Mouse (Mus musculus) left cerebral cortex, postnatal 25 days (tissue): Measurements from ENCODE around the gene Paqr7. TPM values are rescaled to one million over a fixed set of nuclear protein-coding genes. Genes with fewer than 3 reads are reported as not detected.

Experiments
- DNase-seq, 2 experiments: peaks; one replicate each; pipeline ENCODE4 v3.0.0; 2022; ENCODE audit warnings: low spot score in 2 of 2, mixed read lengths in 1 of 2
- intact Hi-C: fragments of 180-260 bp; cut with DNase I; formaldehyde crosslinking; loops from one replicate; pipeline ENCODE4 v1.15.1; 2025
- total RNA-seq, 2 experiments: library from RNA; stranded (reverse); gene quantifications; 2 replicates each; pipeline ENCODE4 v1.2.3; 2021

Gene Paqr7
- total RNA-seq, 2 experiments from 2014 or later = 61.2 to 63.3 TPM

DNA sequence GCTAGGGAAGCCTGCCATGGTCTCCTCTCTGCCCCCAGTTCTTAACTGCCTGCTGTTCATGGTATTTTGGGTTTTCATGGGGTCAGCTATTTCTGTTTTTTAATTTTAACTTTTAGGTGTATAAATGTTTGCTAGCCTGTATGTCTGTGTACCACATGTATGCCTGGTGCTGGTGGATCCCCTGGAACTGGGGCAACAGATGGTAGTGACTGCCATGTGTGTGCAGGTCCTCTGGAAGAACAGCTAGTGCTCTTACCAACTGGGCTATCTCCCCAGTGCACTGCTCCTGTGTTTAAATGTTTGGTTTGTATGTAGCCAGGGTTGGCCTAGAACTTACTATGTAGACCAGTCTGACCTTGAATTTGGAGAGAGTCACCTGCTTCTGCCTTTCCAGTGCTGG is 22.8 kb downstream of the Paqr7 start:
- peak in 1 of 2 experiments; percentile 74 for DNase-seq
- intact Hi-C loops = no loop called here

DNA sequence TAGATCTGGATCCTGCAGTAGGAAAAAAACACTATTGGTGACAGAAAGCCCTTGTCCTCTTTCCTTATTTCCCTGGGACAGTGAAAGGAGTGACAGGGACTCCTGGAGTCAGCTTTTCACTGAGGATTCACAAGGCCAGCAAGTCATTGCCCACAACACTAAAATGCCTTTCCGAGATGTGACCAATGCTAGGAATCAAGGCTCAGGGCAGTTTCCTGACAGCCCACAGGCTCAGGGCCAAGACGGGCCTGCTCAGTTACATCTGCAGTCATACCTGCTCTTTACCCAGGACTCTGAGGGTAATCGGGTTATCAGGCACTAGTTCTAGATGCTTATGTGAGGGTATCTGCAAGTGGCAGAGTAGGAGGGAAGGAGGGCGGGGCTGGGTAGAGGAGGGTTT is 26.9 kb downstream of the Paqr7 start:
- DNase-seq = no peak
- intact Hi-C loops = no loop called here

DNA sequence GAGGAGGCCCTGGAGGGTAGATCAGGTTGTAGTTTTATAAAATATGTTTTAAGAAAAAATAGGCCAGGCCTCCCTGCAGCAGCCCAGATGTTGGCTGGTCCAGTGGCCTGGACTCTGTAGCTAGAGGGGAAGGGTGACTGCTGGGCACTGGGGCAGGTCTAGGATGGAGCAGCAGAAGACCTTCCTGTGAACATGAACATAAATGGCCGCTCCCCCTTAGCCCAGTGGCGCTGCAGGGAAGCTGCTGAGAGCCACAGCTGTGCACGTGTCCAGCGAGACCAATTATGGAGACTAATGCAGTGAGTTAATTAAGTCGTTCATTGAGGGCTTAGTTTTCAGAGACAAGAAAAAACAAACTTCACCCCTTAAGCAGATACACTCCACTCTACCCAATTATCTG is 29.3 kb downstream of the Paqr7 start:
- intact Hi-C loops = no loop called here
- no peak for DNase-seq

DNA sequence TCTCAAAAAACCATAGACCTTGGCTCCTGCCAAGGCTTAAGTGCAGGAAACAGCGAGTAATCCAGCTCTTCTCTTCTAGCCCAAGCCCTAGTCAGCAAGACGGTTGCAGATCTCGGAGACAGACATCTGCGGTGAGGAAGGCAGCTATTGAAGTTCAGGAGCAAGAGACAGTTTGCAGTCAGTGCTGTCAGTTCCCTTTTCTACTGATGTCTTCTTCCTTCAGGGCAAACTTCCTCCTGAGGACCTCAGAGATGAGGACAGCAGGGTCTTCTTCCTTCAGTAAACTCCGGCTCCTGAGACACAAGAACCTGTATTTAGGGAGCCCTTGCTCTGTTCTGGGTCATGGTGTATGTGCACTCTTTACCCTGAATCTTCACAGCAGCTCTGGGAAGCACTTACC is 29.7 kb downstream of the Paqr7 start:
- no peak for DNase-seq
- intact Hi-C loops = no loop called here

DNA sequence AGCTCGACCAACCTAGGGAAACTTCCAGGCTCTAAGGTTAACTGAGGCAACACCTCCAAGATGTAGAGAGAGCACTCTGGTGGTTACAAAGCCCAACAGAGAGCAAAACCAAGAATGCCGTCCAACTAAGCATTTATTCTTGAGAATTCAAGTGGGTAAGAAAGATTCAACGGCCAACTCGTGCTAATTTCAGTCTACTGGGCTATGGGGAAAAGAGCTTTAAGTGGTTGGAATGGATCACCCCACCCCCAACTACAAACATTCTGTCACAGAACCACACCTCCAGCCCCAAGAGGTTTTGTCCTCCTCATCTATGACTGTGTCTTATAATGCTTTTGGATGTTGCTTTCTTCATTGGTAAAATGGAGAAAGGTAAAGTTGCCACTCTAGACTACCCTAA is 36.4 kb downstream of the Paqr7 start:
- DNase-seq = no peak
- intact Hi-C loops = no loop called here

DNA sequence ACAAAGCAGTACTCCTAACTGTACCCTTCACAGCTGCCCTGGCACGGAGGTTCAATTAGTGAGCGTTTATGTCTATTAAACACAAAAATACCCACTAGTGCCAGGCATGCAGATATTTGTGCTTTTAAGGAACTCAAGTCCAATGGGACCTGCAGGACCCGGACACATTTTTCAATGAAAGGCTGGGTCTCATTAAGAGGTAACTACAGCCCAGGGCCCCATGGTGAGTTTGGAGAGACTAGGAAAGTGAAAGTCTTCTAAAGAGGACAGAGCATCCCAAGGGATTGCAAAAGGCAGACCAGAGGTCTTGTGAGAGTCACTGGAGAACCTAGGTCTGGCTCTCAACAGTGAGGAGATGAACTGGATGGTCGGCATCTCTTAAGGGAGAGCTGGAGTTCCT is 36.9 kb downstream of the Paqr7 start:
- intact Hi-C loops = no loop called here
- DNase-seq = no peak

DNA sequence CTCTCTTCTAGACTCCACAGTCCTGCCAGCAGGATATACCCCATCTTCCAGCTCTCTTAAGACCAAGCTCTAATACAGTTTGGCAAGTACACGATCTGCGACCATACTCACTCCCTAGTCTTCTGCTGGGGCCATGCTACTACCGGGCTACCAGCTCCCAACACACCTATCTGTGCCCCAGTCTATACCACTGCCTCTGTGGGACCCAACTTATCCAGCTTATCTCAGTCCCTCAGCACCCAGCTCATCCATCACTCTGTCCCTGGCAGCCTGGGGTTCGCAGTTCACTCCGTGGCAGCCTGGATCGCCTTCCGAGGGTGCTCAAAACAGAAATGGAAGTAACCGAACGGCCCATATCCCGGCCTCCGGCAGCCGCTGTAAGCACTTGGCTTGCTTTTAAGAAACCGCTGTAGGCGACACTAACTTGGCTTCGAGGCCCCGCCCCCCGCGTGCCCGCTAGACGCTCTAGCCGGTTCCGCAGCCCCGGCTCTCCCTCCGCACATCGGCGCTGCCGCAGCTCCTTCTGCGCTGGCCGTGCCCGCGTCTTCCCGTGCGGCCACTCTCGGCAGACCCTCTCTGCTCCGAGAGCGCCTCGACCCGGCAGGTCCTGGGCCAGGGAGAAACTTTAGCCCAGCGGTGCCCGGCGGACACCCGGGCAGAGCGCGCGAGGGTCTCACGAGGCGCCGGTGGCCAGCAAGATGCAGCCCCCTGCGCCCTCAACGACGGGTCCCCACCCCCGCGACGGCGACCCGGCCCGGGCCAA is 37.8 kb downstream of the Paqr7 start:
- peak; percentile 57 to 58 for DNase-seq
- intact Hi-C loops = no loop called here

DNA sequence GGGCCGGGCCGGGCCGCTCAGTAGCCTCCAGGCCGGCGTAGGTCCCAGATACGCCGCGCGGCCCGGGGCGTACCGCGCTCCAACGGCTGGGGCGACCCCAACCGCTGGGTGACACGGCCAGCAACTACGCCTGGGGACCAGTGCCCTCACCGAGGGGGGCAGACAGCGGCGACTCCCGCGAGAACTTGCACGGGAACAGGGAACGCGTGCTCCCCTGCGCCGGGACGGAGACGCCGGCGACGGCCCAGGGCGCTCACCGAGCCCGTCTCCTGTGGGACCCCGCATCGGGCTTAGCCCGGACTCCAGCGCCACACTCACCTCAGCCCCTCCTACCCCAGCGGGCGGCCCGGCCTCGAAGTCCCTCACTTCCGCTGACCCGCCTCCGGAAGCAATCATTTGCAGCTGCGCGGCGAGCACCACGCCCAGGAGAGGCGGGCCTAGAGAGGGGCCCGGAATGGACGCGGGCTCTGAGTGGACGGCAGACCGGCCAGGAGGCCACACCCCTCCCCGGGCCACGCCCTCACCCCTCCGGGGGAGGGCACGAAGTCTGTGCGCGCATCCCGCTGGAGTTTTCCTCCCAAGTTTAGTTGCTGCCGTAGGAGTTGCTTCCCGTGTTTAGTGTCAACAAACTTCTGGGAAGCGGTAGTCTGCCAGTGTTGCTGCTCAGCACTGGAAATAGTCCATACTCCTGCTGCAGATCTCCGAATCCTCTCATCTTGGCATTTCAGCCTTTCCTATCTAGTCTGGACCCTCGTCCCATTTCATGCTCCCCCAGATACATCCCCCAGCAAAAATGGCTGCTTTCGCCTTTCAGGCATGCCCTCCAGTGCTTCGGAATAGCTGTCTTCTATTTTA is 38.7 kb downstream of the Paqr7 start, which contains the start of gene Mtfr1l:
Gene Mtfr1l, minus strand, starts transcription at position 456 of the 855 bp plus-strand sequence.
- intact Hi-C loops = no loop called here

DNA sequence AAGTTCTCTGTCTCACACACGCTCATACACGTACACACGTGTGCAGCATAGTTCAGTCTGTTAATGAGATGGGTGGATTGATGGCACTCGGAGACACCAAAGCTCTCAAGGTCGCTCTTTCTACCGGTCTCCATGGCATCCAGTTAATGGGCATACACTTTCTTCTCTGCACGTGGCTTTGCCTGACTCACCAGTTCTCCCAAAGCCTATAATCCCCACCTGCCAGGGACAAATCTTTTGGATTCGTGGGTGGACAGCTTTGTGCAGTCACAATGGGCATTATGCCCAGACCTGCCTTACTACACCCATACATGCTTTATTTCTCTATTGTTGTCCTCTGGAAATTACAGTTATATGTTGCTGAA is 39.3 kb downstream of the Paqr7 start:
- peak; percentile 53 to 78 for DNase-seq

More for the DNA sequence above, 38.7 kb downstream of the Paqr7 start, which contains the start of gene Mtfr1l:
- peak; percentile 96 to 98 for DNase-seq

DNA sequence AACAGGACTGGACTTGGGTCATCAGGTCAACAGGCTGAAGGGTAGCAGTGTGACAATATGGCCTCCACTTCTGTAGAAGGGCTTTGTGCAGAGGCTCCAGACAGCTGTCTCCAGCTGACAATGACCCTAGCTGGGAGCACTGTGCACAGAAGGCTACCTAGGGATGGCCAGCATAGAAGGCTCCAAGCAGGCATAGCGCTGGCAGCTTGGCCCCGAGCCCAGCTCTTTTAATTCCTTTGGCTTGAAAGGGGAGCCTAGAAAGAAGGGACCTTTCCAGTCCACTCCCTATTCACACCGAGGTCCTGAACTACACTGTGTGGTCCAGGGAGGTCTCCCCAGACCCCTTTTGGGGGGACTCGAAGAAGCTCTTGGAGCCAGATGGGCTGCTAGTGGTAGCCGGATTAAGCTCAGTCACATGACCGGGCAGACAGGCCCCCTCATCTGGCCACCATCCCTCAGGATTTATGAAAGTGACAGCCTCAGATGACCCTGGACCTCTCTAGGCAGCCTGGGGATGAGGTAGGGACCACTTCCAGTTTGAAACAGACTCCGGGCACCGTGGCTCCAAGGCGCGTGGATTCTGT is 42.6 kb downstream of the Paqr7 start:
- no peak for DNase-seq
- intact Hi-C loops = no loop called here

More for the DNA sequence above, 39.3 kb downstream of the Paqr7 start:
- intact Hi-C loops = no loop called here

DNA sequence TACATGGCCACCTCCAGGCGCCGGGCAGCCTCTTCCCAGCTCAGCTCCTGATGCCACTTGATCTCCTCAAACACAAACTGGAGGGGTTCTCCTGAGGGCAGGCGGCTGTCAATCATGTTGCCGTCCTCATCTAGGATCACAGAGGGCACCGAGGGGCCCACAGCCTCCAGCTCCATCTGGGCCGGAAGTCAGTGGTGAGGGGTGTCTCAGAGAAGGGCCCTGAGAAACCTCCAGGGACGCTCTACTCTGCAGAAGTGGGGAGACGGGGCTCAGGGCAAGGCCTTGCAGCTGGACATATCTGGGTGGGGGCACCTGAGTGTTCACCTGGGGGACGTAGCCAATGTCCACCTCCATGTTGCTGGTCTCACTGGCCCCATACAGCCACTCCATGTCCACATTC is 46.2 kb downstream of the Paqr7 start:
- no peak for DNase-seq
- intact Hi-C loops = loop anchor here (1.0 to 10.0 kb wide), 5 partner anchors 160 to 372 kb away; partner anchors contain the start of gene Tmem50a

DNA sequence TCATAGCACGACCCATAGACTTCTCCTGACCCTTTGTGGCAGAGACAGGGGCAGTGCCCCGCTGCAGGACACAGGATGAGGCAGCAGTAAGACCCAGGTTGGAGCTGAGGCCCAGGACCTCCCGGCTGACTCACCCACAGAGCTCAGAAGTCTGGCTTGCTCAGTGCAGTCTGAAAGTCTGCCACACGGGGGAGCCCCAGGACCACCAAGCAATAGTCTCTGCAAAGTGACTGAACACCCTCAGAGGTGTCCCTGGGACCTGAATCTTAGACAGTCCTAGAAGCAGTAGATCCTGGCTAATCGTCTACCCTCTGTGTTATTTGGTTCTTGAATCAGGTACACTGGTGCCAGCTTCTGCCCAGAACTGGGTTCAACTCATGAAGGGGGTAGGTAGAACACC is 46.8 kb downstream of the Paqr7 start:
- DNase-seq = peak; percentile 90 to 94
- intact Hi-C loops = loop anchor here (1.0 to 10.0 kb wide), 5 partner anchors 160 to 372 kb away; partner anchors contain the start of gene Tmem50a

DNA sequence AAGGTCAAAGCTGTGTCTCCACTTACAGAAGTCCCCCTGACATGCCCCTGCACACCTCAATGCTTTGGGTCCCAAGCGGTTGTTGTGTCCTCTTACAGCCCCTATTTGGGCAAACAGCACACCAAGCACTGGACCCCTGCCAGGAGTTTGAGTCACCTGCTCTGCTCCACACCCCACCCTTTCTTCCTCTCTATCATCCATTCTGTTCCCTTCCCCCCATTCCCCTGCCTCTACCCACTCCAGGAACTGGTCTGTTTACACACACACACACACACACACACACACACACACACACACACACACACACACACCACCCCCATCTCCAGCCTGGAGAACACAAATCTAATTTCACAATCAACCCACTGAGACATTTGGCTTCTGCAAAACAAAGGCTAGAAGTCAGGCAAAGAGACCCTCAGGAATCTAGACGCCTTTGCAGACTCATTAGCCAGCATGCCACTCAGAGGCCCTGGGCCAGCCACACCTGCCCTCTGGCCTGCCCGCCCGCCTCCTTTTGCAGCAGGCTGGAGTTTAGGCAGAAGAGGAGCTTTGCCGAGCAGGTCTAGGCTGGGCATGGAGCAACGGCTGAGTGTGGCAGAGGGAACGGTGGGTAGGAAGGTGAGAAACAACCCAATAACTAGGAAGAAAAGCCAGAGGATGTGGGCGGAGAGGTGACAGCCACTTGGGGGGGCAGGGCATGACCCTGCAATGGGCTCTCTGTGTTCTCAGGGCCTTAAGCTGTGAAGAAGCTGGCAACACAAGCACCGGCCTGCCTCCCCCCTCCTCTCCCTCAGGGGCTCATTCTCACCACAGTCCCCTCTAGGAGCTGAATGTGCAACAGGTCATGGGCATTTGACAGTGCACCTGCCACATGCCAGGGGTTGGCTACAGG is 50.6 kb downstream of the Paqr7 start:
- intact Hi-C loops = loop anchor here (10.0 kb wide), 2 partner anchors 338 to 368 kb away; partner anchors contain the start of gene Tmem50a
- no peak for DNase-seq

DNA sequence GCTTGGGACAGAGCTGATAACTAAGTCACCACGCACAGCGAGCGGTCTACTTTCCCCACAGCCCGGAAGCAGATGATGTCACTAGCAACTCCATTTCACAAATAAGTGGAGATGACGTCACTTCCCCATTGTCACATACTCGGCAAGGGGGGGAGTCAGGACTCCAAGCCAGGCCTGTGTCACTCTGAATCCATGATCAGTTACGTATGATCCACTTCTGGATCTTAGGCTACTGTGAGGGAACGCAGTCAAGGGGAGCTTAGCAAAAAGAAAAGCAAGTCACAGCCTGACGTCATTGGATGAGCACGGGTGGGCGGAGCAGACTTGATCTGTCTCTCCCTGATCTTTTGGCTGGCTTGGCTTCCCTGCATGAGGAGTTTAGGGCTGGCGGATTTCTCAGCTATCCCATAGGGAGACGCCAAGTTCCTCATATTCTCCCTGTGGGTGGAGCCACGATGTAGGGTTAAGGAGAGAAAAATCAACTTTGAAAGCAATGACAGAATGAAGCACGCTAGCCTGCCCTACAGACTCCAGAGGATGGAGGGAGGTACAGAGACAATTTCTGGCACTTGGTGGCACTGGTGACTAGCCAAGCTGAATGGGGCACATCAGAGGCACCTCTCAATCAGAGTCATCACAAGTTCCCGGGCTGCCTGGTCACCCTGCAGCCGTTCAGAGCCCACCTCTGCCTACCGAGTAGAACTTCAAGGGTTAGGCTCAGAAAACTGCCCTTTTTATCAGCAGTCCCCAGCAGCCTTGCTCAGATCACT is 51.9 kb downstream of the Paqr7 start:
- peak in 1 of 2 experiments; percentile 50 for DNase-seq
- intact Hi-C loops = loop anchor here (10.0 kb wide), 2 partner anchors 336 to 366 kb away; partner anchors contain the start of gene Tmem50a

DNA sequence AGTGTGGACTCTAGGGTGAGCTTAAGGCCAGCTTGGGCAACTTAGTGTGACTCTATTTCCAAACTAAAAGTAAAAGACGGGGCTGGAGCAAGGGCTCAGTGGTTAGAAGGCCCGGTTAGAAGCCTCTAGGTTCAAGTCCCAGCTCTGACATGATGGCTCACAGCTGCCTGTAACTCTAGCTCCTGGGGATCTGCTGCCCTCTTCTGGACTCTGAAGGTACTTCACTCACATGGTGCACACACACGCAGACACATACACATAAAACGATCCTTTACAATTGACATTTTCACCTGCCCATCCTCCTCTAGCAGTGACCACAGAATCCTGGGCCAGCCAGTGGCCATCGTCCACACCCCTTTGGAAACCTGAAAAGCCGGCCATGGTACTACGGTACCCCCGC is 53.4 kb downstream of the Paqr7 start:
- intact Hi-C loops = loop anchor here (10.0 kb wide), 2 partner anchors 335 to 365 kb away; partner anchors contain the start of gene Tmem50a
- DNase-seq = no peak

DNA sequence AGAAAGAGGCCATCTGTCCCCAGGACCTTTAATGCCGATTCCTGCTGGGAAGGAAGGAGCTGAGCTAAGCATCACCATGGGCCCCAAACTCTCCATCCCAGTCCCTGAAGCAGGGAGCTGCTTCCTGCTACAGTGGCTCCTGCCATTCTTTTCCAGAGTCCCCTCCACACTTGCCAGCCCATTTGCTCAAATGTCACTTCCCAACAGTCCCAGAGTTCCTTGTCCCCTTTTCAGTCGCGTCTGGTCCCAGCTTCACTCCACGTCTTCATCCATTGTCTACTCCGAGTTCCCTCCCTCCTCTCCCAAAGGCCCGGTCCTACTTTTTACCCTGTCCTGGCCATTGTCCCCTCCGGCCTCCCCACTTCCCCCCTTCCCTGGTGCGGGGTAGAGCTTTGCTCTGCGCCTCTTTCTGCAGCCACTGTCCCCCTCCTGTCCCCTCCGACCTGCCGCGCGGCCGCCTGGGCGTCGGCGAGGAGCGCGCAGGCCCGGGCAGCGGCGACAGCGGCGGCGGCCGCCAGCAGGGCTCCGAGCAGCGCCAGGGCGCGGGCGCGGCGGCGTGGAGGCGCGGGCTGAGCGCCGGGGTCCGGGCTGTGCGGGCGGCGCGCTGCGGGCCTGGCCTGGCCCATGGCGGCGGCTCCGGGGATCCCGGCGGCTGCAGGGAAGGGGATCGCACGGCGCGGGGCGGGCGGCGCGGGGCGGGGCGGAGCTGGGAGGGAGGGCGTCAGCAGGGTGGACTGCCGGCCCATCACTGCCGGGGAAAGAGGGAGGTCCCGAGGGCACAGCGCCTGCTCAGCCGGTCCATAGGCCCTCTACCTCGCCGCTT is 55.2 kb downstream of the Paqr7 start, which contains the start of gene Selenon:
Gene Selenon, minus strand, starts transcription at position 673 of the 823 bp plus-strand sequence.
- intact Hi-C loops = loop anchor here (2.0 kb wide), 1 partner anchor 151 kb away; no protein-coding TSS in a partner anchor
- DNase-seq = peak; percentile 29 to 43

DNA sequence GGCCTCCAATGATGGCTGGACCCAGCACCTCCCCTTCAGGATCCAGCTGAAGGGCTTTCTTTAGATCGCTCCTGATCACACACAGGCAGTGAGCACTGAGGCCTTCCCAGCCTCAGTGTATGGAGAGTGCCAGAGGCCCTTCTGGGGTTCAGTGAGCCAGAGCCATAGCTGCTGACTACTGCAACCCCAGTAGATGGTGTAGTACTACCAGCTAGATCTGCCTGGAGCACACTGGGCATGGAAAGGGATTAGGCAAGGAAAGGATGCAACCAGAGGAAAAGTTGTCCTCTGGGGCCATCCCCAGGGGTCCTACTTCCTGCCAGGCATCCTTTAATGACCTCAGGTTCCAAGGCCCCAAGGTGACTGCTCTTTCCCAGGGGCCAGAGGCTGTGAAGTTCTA is 57.1 kb downstream of the Paqr7 start:
- intact Hi-C loops = loop anchor here (2.0 kb wide), 1 partner anchor 149 kb away; no protein-coding TSS in a partner anchor
- DNase-seq = no peak
